Mouse (Mus musculus): Measurements from ENCODE around the gene Pheta1. TPM values are rescaled to one million over a fixed set of nuclear protein-coding genes. Genes with fewer than 3 reads are reported as not detected.

Gene Pheta1
- total RNA-seq, 2 experiments from 2014 or later: 8.8 to 11.1 TPM

GRCm38 (mm10) chr5:121825606-121826005 is 23.2 kb upstream of the Pheta1 start:
- no peak for DNase-seq

- DNase-seq: no peak
These were observed 20.9 kb upstream of the Pheta1 start for GRCm38 (mm10) chr5:121827876-121828275.

GRCm38 (mm10) chr5:121828491-121829432 is 20.0 kb upstream of the Pheta1 start:
- DNase-seq: no peak

- DNase-seq: no peak
These were observed 17.7 kb upstream of the Pheta1 start for GRCm38 (mm10) chr5:121831002-121831601.

GRCm38 (mm10) chr5:121832376-121833155 is 16.2 kb upstream of the Pheta1 start:
- DNase-seq: no peak

GRCm38 (mm10) chr5:121833159-121833558 is 15.6 kb upstream of the Pheta1 start:
- no peak for DNase-seq

GRCm38 (mm10) chr5:121833572-121834240 is 15.1 kb upstream of the Pheta1 start:
- no peak for DNase-seq

GRCm38 (mm10) chr5:121834241-121834606 is 14.6 kb upstream of the Pheta1 start:
- no peak for DNase-seq

GRCm38 (mm10) chr5:121834991-121835747 is 13.6 kb upstream of the Pheta1 start:
- no peak for DNase-seq

GRCm38 (mm10) chr5:121835949-121836691 is 12.7 kb upstream of the Pheta1 start:
- no peak for DNase-seq

GRCm38 (mm10) chr5:121836692-121837415 is 11.9 kb upstream of the Pheta1 start:
- DNase-seq: peak; percentile 80 to 81

GRCm38 (mm10) chr5:121837441-121838340 is 11.1 kb upstream of the Pheta1 start, which contains the start of gene Sh2b3:
Gene Sh2b3 (minus strand): TSS chr5:121837646.
- no peak for DNase-seq

GRCm38 (mm10) chr5:121838341-121839127 is 10.2 kb upstream of the Pheta1 start:
- no peak for DNase-seq

GRCm38 (mm10) chr5:121839128-121839473 is 9.7 kb upstream of the Pheta1 start:
- no peak for DNase-seq

GRCm38 (mm10) chr5:121841516-121841915 is 7.3 kb upstream of the Pheta1 start:
- no peak for DNase-seq

- DNase-seq: no peak
These were observed 6.8 kb upstream of the Pheta1 start for GRCm38 (mm10) chr5:121841973-121842372.

GRCm38 (mm10) chr5:121842665-121843118 is 6.1 kb upstream of the Pheta1 start:
- DNase-seq: peak; percentile 78 to 79

Measured in layer of hippocampus, postnatal 36 days (tissue).